Mouse (Mus musculus) adrenal gland (tissue): Measurements from ENCODE around the gene Zfp30.

ENCODE experiments used
- intact Hi-C: fragments of 180-260 bp; cut with DNase I; formaldehyde crosslinking; loops from one replicate; pipeline ENCODE4 v1.15.1; 2025
- microRNA-seq, 2 experiments: library from miRNA; unstranded; fragments of <30 nt; microRNA quantifications; one replicate each; pipeline ENCODE4; 2019

The Zfp30 gene

GRCm38 (mm10) chr7:29828001-29828400 lies 44.2 kb downstream of the Zfp30 start:
- intact Hi-C loops, result no loop called here

DNA sequence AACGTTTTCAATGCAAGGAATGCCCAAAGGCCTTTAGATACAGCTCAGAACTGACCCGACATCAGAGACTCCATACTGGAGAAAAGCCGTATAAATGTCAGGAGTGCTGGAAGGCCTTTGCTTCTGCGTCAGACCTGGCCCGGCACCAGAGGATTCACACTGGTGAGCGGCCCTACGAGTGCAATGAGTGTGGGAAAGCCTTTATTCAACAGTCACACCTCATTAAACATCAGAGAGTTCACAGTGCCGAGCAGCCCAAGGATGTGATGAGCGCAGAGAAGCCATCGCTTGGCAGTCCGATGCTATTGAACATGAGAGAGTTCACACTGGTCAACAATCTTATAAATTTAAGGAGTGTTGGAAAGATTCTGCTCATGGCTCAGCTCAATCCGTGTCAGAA lies 46.0 kb downstream of the Zfp30 start:
- intact Hi-C loops, result no loop called here

DNA sequence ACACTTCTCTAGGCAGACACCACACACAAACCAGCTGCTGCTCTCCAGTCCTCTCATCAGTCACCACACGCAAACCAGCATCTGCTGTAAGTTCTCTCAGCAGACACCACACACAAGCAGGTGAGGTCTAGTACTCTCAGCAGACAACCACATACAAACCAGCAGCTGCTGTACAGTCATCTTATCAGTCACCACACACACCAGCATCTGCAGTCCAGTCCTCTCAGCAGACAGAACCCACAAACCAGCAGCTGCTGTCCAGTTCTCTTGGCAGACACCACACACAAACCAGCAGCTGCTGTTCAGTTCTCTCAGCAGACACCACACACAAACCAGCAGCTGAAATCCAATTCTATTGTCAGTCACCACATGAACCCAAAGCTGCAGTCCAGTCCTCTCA lies 53.0 kb downstream of the Zfp30 start:
- intact Hi-C loops, result no loop called here

DNA sequence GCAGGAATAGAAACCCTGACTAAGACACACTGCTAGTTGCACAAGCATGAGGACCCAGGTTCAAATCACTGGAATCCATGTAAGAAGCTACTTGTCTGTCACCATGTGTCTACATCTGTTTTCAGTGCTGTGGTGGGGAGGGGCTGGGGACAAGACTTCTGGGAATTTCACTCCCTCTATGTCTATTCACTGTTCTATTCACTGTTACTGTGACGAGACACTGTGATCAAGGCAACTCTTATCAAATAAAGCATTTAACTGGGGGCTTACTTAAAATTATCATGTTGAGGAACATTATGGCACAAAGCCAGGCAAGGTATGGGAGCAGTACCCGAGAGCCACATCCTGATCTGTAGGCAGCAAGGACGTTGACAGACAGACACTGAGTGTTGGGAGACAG lies 55.5 kb downstream of the Zfp30 start:
- intact Hi-C loops, result no loop called here

- intact Hi-C loops, result no loop called here
Measured at GRCm38 (mm10) chr7:29842105-29842504, 58.3 kb downstream of the Zfp30 start.

Small RNAs within 50 kb of the gene (microRNA-seq; reads per million reads assigned to microRNA genes)
- 1.9 to 4.4 reads per million in 2 experiments for gene Mir1964
